Mouse (Mus musculus) liver, embryonic 16.5 days (tissue): Measurements from ENCODE around the gene Frmd8. TPM values are rescaled to one million over a fixed set of nuclear protein-coding genes. Genes with fewer than 3 reads are reported as not detected.

Experiments used
- ATAC-seq: fragments of 200-750 bp; cut with Nextera tagmentation; 2 replicates; pipeline ENCODE4 v1.8.0; 2017; ENCODE audit warnings: low read depth, mild to moderate bottlenecking, moderate number of reproducible peaks, moderate library complexity
- H3K27ac ChIP-seq: fragments of 300-500 bp; sonication (generic); 2 replicates; pipeline ENCODE4 v1.5.1; 2014; ENCODE audit warnings: mild to moderate bottlenecking, low read length
- H3K27me3 ChIP-seq: fragments of 300-500 bp; sonication (generic); 2 replicates; pipeline ENCODE4 v1.6.1; 2014; ENCODE audit warnings: low read depth, low read length, mixed read lengths; ENCODE audit not compliant: control insufficient read depth, insufficient read depth
- H3K36me3 ChIP-seq: fragments of 300-500 bp; sonication (generic); 2 replicates; pipeline ENCODE4 v1.6.1; 2014; ENCODE audit warnings: mild to moderate bottlenecking; ENCODE audit not compliant: control insufficient read depth, insufficient read depth
- H3K4me1 ChIP-seq: fragments of 300-500 bp; sonication (generic); 2 replicates; pipeline ENCODE4 v1.6.1; 2014; ENCODE audit warnings: low read depth, low read length, mixed read lengths; ENCODE audit not compliant: control insufficient read depth
- H3K4me2 ChIP-seq: fragments of 300-500 bp; sonication (generic); 2 replicates; pipeline ENCODE4 v1.6.1; 2014; ENCODE audit warnings: low read depth, low read length, mixed read lengths
- H3K4me3 ChIP-seq: fragments of 300-500 bp; sonication (generic); 2 replicates; pipeline ENCODE4 v1.5.1; 2014; ENCODE audit warnings: low read depth, mild to moderate bottlenecking, low read length
- H3K9ac ChIP-seq: fragments of 300-500 bp; sonication (generic); 2 replicates; pipeline ENCODE4 v1.6.1; 2014; ENCODE audit warnings: low read depth, low read length
- H3K9me3 ChIP-seq: fragments of 300-500 bp; sonication (generic); replicated peaks from 2 replicates; pipeline ENCODE4 v1.6.1; 2016; ENCODE audit warnings: low read length; ENCODE audit not compliant: control insufficient read depth
- WGBS: fragments of 180-500 bp; shearing (Covaris S2); extraction: QIAGEN DNeasy Blood & Tissue Kit; methylation state at CpG from one replicate; pipeline ENCODE4 v1.1.7; 2014; ENCODE audit not compliant: insufficient replicate concordance; 5-methylcytosine and 5-hydroxymethylcytosine counted together
- polyA plus RNA-seq: library from polyadenylated mRNA; unstranded; fragments of >200 nt; fragmentation: Nextera tagmentation; extraction: Ambion mirVana; gene quantifications from 2 replicates; pipeline ENCODE4 v1.2.1, GENCODE M21; 2015

Gene Frmd8
- polyA plus RNA-seq: 13.9 and 14.0 TPM in 2 replicates

GRCm38 (mm10) chr19:5874969-5875480, at the start of gene Frmd8:
Gene Frmd8, minus strand, starts transcription at chr19:5875274.
- Histone ChIP-seq H3K27me3 (no peaks in the 10 kb centered on the region; the same call in 1 of the 2 replicates), H3K27ac (peak within 1 kb of the TSS; percentile 69), H3K9me3 (no peaks in the 10 kb centered on the region), H3K9ac (peak within 1 kb of the TSS; percentile 80), H3K4me3 (peak within 1 kb of the TSS; percentile 73), H3K4me1 (peaks cover 48% of the 10 kb centered on the region), H3K36me3 (no peaks in the 10 kb centered on the region; the same call in 1 of the 2 replicates), H3K4me2 (peak within 1 kb of the TSS; percentile 85)
- ATAC-seq: peak; percentile 78
- WGBS: under 1% methylated on average over 37 of the region's 37 CpGs

GRCm38 (mm10) chr19:5924713-5925093, 49.6 kb upstream of the Frmd8 start, which contains the start of gene Cdc42ep2:
Gene Cdc42ep2, minus strand, starts transcription at chr19:5924816.
- H3K27ac ChIP-seq: peak within 1 kb of the TSS; percentile 77
- H3K4me1 ChIP-seq: peaks cover 46% of the 10 kb centered on the region
- H3K4me2 ChIP-seq: peak within 1 kb of the TSS; percentile 100
- peaks cover 13% of the 10 kb centered on the region for H3K27me3 ChIP-seq
- peak; percentile 88 for ATAC-seq
- peak within 1 kb of the TSS; percentile 72 for H3K4me3 ChIP-seq
- H3K9ac ChIP-seq: peak within 1 kb of the TSS; percentile 68
- 0% methylated on average over 18 of the region's 18 CpGs for WGBS
- H3K36me3 ChIP-seq: no peaks in the 10 kb centered on the region
- H3K9me3 ChIP-seq: no peaks in the 10 kb centered on the region

- H3K27me3 ChIP-seq: peaks cover 13% of the 10 kb centered on the region
- H3K27ac ChIP-seq: peak overlapping the region; percentile 77
- peak overlapping the region; percentile 72 for H3K4me3 ChIP-seq
- peak; percentile 25 for ATAC-seq
- H3K4me2 ChIP-seq: peak overlapping the region; percentile 100
- no peaks in the 10 kb centered on the region for H3K36me3 ChIP-seq
- H3K9me3 ChIP-seq: no peaks in the 10 kb centered on the region
- H3K4me1 ChIP-seq: peaks cover 46% of the 10 kb centered on the region
- WGBS: under 1% methylated on average over 38 of the region's 38 CpGs
- peak overlapping the region; percentile 68 for H3K9ac ChIP-seq
Measured at GRCm38 (mm10) chr19:5923990-5924712, 49.1 kb upstream of the Frmd8 start.

- peak overlapping the region; percentile 83 for H3K27ac ChIP-seq
- H3K9ac ChIP-seq: peak overlapping the region; percentile 52; the same call in 1 of the 2 replicates
- peak overlapping the region; percentile 100 for H3K4me2 ChIP-seq
- H3K27me3 ChIP-seq: peaks cover 13% of the 10 kb centered on the region
- H3K36me3 ChIP-seq: no peaks in the 10 kb centered on the region
- ATAC-seq: no peak
- WGBS: 64% methylated on average over 3 of the region's 3 CpGs
- peaks cover 42% of the 10 kb centered on the region for H3K4me1 ChIP-seq
- H3K9me3 ChIP-seq: no peaks in the 10 kb centered on the region
- H3K4me3 ChIP-seq: peak overlapping the region; percentile 41
Measured at GRCm38 (mm10) chr19:5922963-5923362, 47.9 kb upstream of the Frmd8 start.

- 26% methylated on average over 15 of the region's 15 CpGs for WGBS
- H3K4me2 ChIP-seq: peak overlapping the region; percentile 100
- H3K27ac ChIP-seq: peak overlapping the region; percentile 83
- H3K9me3 ChIP-seq: no peaks in the 10 kb centered on the region
- peak; percentile 75 for ATAC-seq
- H3K9ac ChIP-seq: peak overlapping the region; percentile 52
- H3K27me3 ChIP-seq: peaks cover 13% of the 10 kb centered on the region
- peaks cover 42% of the 10 kb centered on the region for H3K4me1 ChIP-seq
- H3K36me3 ChIP-seq: no peaks in the 10 kb centered on the region
- peak overlapping the region; percentile 41 for H3K4me3 ChIP-seq
Measured at GRCm38 (mm10) chr19:5922119-5922942, 47.3 kb upstream of the Frmd8 start.

GRCm38 (mm10) chr19:5921715-5922114, 46.6 kb upstream of the Frmd8 start:
- H3K4me3 ChIP-seq: peak overlapping the region; percentile 41
- peak overlapping the region; percentile 100 for H3K4me2 ChIP-seq
- WGBS: 20% methylated on average over 9 of the region's 9 CpGs
- H3K36me3 ChIP-seq: no peaks in the 10 kb centered on the region
- peak overlapping the region; percentile 52 for H3K9ac ChIP-seq
- H3K9me3 ChIP-seq: no peaks in the 10 kb centered on the region
- peaks cover 13% of the 10 kb centered on the region for H3K27me3 ChIP-seq
- peak; percentile 14; the same call in 1 of the 2 replicates for ATAC-seq
- peaks cover 42% of the 10 kb centered on the region for H3K4me1 ChIP-seq
- peak overlapping the region; percentile 83 for H3K27ac ChIP-seq

- peak; percentile 33 for ATAC-seq
- peak within 1 kb of the TSS; percentile 98 for H3K9ac ChIP-seq
- no peaks in the 10 kb centered on the region for H3K27me3 ChIP-seq
- WGBS: 6% methylated on average over 13 of the region's 13 CpGs
- H3K4me1 ChIP-seq: peaks cover 32% of the 10 kb centered on the region
- H3K36me3 ChIP-seq: no peaks in the 10 kb centered on the region
- H3K4me3 ChIP-seq: peak within 1 kb of the TSS; percentile 96
- H3K4me2 ChIP-seq: peak within 1 kb of the TSS; percentile 88
- H3K27ac ChIP-seq: peak within 1 kb of the TSS; percentile 90
- H3K9me3 ChIP-seq: no peaks in the 10 kb centered on the region
Measured at GRCm38 (mm10) chr19:5913007-5913719, 38.1 kb upstream of the Frmd8 start, which contains the start of gene Dpf2. Gene Dpf2, minus strand, starts transcription at chr19:5913010.
